Mouse (Mus musculus): ENCODE data around the gene Igfbp4. TPM values are rescaled to one million over a fixed set of nuclear protein-coding genes. Genes with fewer than 3 reads are reported as not detected.

Igfbp4 gene
- total RNA-seq (2015; ENCODE audit: low replicate concordance) (12.2 and 25.2 TPM in 2 replicates), total RNA-seq (2017; ENCODE audit: low replicate concordance) (5.8 and 8.1 TPM in 2 replicates)

DNA sequence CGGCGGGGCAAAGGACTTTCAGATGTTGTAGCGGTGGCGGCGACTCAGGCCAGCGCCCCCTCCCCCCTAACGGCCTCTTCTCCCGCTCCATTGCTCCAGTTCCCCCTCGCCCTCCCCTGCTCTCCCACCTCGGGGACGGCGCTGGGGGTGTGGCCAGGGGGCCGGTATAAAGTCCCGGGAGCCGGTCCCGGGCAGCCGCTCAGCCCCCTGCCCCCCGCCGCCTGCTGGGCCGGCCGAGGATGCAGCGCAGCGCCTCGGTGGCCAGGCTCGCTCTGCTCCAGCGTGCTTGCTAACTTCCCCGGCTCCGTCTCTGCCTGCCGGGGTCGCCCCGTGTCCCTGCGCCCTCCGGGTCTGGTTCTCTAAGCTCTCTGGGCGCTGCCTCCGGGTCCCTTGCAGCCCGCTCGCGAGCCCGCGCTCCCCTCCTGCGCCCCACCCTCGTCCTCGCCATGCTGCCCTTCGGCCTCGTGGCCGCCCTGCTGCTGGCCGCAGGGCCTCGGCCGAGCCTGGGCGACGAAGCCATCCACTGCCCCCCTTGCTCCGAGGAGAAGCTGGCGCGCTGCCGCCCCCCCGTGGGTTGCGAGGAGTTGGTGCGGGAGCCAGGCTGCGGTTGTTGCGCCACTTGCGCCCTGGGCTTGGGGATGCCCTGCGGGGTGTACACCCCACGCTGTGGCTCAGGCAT lies at the start of gene Igfbp4:
TSS of gene Igfbp4 (plus strand) at position 194 of the 679 bp plus-strand sequence.
- no peak for ATAC-seq (replicated peaks; ENCODE audit: low FRiP score, poor library complexity, severe bottlenecking)

DNA sequence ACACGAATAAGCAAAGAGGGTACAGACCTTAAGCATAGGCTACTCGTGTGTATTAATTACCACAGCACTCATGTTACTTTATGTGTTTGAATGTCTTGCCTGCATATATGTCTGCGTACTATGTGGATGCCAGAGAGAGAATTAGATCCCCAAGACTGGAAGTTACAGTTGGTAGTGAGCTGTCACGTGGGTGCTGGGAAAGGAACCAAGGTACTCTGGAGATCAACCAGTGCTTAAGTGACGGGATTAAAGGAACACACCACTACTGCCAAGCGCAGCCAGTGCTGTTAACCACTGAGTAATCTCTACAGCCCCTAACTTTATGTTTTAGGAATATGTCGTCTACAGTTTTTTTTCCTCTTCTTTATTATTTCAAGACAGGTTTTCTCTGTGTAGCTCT lies 45.1 kb upstream of the Igfbp4 start:
- ATAC-seq (replicated peaks; ENCODE audit: low FRiP score, poor library complexity, severe bottlenecking), result 0 out of 2 replicates have a peak, but pooled peaks have one; percentile 18

DNA sequence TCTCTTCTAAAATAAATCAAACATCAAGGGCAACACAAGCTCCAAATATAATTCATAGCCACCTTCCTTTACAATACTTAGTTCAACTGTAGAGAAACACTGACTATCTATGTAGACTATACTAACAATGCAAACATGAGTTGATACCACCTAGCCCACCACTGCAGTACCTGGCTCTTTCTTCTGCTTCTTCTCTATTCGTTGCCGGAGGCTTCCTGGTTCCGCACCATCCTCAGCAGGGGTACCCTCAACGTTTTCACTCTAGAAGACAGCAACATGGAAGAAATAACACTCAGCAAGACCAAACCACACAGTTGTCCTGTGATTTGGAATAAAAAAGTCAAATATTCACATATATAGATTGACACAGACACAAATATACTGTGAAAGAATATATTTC lies 43.4 kb upstream of the Igfbp4 start:
- ATAC-seq (replicated peaks; ENCODE audit: low FRiP score, poor library complexity, severe bottlenecking), result no peak

DNA sequence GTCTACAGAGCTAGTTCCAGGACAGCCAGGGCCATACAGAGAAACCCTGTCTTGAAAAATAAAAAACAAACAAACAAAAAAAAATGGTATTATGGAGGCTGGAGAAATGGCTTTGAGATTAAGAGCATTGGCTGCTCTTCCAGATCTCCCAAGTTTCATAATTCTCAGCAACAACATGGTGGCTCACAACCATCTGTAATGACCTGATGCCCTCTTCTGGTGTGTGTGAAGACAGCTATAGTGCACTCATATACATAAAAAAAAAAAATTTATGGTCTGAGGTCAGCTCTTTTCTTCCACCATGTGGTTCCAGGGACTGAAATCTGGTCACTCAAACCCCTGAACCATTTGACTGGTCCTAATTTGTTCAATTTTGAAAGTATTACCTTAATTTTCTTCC lies 42.3 kb upstream of the Igfbp4 start:
- ATAC-seq (replicated peaks; ENCODE audit: low FRiP score, poor library complexity, severe bottlenecking), result no peak

DNA sequence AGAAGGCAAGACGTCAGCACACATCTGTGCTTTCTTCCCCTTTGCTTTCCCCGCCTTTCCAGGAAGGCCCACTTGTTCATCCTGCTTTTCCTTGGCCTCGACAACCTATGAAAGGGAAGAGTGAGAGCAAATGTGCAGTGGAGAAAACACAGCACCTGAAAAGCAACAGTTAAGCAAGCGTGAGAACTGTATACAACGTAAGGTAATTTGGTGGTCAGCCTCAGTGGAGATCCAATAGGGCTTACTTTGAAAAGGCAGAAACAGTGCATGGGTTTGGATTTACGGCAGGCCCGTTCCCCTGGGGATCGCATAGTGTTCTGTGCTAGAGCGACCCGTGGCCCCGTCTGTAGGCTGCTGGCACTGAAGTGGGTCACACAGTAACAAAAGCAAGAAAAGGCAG lies 41.8 kb upstream of the Igfbp4 start:
- ATAC-seq (replicated peaks; ENCODE audit: low FRiP score, poor library complexity, severe bottlenecking), result no peak

DNA sequence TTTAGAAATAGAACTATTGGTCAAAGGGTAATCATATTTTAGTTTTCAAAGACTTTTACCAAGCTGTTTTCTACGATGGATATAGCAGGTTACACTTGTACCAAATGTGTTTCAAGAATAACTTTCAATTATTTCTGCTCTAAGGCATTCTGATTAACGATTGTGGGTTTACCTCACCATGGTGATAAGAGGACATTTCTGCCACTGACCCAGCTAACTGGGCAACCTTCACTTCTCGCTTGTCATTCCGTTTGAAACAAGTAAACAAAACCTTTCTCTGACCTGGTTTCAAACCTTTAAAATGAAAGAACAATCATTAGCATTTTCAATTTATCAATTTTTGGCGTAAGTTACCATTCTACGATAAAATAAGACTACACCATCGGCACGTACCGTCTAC lies 34.3 kb upstream of the Igfbp4 start:
- no peak for ATAC-seq (replicated peaks; ENCODE audit: low FRiP score, poor library complexity, severe bottlenecking)

DNA sequence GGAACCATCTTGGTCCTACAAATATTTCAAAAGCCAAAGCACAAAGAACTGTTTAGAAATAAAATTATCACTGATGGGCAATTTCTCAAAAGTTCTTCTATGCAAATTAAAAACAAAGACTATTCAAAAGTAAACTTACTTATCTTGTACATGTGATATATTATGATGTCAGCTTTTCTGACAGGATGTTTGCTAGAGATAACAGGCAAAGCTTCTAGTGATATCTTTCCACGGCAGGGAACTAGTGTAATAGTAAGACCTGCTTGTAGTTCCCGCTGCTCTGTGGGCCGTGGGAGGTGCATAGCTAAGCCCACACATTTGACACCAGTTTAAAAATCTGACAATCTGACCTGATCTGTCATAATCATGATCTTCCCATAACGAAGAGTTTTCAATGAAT lies 30.9 kb upstream of the Igfbp4 start:
- ATAC-seq (replicated peaks; ENCODE audit: low FRiP score, poor library complexity, severe bottlenecking), result no peak

DNA sequence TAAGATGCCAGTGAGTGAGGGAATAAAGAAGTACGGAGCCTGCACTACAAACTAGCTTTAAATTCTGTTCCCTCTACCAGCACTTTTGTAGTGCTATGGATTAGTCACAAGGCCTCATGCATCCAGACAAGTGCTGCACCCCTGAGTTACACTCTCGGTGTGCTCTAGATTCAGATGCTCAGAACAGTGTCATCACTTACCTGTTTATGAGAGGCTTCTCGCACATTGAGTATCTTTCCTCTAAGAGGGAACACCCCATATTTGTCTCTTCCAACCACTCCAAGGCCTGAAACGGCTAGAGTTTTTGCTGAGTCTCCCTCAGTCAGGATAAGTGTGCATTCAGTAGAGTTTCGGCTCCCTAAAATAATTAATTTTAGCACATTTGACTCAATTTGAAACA lies 30.3 kb upstream of the Igfbp4 start:
- no peak for ATAC-seq (replicated peaks; ENCODE audit: low FRiP score, poor library complexity, severe bottlenecking)

DNA sequence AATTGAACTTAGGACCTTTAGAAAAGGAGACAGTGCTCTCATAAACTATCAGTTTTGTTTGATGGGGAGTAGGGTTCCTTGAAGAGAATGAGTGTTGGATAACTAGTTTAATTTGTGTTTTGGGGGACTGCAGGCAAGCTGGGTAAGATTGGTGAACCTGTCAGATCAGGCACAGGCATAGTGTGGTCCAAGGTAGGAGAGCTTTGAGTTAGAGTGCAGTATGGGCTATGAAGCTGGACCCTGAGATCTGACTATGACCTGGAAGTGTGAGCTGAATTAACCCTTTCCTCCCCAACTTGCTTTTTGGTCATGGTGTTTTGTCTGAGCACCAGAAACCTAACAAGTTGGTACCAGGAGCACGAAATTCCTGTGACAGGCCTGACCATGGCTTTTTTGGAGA lies 27.2 kb upstream of the Igfbp4 start:
- ATAC-seq (replicated peaks; ENCODE audit: low FRiP score, poor library complexity, severe bottlenecking), result no peak

DNA sequence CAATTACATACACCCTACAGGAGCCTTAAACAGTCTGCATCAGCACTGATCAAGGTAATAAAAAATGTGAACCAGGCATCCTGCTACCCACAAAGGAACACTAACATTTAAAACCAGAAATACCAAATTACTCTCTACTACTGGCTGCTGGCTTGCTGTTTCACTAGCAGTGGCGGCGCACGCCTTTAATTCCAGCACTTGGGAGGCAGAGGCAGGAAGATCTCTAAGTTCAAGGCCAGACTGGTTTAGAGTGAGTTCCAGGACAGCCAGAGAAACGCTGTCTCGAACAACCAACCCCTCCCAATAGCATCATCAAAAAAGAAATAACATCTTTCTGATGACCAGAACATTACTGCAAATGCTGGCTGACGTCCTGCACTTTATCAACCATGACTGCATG lies 21.2 kb upstream of the Igfbp4 start:
- ATAC-seq (replicated peaks; ENCODE audit: low FRiP score, poor library complexity, severe bottlenecking), result no peak

DNA sequence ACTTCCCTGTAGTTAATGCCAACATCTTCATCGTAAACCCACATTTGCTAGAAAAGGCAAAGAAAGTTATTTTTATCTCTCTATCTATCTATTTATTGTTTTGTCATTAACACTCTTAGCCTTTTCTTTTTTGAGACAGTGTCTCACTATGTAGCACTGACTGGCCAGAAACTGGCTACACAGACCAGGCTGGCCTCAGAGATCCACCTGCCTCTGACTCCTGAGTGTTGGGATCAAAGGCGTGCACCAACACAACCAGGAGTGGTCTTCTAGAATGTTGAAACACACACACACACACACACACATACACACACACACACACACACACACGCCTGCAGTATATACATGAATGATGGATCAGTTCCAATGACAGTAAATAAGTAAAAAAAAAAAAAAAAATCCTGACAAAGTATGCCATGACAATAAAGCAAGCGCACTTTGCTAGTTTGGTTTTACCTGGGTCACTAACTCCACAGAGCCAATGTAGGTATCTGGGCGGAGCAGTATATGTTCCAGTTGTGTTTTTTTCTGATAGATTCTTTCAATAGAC lies 18.6 kb upstream of the Igfbp4 start:
- ATAC-seq (replicated peaks; ENCODE audit: low FRiP score, poor library complexity, severe bottlenecking), result no peak

DNA sequence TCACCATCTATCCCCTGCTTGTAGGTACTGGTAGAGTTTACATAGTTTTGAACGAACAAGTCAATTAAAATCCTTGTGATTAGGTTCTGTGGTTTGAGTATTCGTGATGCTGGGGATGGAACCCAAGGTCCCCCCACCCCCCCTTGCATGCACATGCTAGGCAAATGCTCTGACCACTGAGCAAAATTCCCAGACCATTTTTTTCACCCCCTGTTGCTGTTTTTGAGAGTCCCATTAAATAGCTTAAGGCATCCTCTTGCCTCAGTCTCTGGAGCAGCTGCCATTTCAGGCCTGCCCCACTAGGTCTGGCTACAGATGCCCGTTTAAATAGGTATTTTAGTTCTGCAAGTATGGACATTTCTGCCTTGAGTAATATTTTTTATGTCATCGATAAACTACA lies 17.9 kb upstream of the Igfbp4 start:
- no peak for ATAC-seq (replicated peaks; ENCODE audit: low FRiP score, poor library complexity, severe bottlenecking)

DNA sequence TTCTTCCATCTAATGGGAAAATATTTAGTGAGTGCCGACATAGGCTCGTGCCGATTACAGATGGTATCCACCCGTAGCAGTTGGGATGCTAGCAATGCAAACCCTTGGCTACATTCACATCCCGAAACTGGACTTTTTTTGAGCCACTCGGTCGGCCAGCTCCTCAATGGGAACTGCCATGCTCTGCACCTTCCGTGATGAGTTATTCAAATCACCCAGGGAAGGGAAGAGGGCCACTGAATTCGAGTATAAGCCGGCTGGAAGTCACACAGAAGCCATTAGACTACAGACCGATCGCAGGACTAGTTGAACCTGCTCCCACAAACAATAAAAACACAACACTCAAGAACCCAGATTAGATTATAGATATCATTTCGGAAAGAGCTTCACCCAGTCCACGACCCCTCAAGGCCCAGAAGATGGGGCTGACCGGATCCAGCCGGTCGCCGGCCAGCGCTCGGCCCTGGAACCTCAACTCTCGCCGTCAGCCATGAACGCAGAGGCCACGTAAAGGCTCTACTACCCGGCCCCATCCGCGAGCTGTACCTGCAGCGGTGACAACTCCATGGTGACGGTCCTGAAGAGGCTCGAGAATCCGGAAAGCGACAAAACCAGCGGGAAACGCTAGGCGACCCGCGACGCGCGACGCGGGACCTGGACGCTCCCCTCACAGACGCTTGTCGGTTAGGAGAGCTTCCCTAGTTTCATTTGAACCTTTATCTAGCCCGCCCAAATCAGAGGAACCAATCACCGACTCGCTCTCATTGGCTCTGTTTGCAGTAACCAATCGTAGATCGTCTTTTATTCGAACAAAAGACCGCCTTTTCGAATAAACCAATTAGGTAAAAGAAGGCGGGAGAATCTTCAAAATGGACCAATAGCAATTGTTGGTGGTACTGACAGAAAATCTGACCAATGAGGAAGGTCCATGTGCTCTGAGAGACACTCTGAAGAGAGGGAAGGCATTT lies 17.3 kb upstream of the Igfbp4 start, which contains the start of gene Top2a:
TSS of gene Top2a (minus strand) at position 690 of the 968 bp plus-strand sequence.
- peak; percentile 96 for ATAC-seq (replicated peaks; ENCODE audit: low FRiP score, poor library complexity, severe bottlenecking)

DNA sequence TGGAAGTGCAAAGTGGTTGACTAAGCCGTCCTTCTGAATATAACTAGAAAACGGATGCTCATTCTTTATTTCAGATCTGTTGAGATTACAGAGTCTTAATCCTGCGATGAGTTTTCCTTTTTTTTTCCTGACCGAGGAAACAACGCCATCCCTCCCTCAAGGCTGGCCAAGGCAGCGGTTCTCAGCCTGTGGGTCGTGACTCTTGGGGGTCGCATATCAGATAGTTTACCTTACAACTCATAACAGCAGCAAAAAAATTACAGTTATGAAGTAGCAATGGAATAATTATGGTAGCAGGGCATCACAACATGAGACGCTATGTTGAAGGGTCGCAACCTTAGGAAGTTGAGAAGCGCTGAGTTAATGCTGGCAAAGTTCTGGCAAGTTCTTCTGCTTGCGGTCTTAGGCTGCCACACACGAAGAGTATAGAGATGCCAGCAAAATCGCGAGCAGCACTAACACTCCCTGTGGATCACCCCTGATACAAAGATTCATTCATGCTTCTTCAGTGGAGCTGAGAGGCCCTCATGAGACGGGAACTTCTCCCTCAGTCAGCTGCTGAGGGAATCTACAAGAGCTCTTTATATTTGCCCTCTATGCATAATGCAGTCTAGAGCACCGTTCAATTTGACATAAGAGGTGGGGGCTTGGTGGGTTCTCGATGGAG lies 16.4 kb upstream of the Igfbp4 start:
- ATAC-seq (replicated peaks; ENCODE audit: low FRiP score, poor library complexity, severe bottlenecking), result 0 out of 2 replicates have a peak, but pooled peaks have one; percentile 7

DNA sequence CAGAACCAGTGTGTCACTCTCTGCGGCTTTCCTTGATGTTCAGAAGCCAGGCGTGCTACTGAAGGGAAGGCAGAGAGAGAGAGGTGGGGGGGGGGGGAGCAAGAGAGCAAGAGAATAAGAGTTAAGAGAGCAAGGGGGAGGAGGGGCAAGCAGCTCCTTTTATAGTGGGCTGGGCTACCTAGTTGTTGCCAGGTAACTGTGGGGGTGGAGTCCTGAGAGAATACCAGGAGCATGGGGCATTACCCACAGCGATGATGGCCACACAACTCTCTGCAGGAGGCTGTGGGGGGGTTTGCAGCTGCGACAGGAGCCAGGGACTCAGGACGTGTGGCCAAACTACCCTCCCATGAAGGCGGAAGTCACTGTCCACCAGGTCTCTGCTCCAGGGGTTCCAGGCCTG lies 15.2 kb upstream of the Igfbp4 start:
- no peak for ATAC-seq (replicated peaks; ENCODE audit: low FRiP score, poor library complexity, severe bottlenecking)

DNA sequence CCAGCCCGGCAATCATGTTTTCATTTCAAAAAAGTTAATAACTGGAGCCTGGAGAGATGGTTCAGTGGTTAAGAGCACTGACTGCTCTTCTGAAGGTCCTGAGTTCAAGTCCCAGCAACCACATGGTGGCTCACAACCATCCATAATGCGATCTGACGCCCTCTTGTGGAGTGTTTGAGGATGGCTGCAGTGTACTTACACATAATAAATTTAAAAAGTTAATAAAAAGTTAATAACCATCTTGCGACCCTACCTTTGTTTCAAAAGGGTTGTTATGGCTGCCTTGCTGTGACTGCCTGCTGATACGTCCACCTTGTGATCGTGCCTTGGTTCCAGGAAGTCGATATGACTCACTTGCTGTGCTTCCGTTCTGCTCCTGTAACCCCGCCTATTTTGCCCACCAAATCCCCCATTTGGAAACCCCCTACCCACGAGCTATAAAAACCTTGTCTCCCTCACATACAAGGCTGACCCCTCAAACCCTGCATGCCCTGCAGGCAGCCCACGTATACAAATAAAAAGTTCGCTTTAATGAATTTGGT lies 14.1 kb upstream of the Igfbp4 start:
- no peak for ATAC-seq (replicated peaks; ENCODE audit: low FRiP score, poor library complexity, severe bottlenecking)

DNA sequence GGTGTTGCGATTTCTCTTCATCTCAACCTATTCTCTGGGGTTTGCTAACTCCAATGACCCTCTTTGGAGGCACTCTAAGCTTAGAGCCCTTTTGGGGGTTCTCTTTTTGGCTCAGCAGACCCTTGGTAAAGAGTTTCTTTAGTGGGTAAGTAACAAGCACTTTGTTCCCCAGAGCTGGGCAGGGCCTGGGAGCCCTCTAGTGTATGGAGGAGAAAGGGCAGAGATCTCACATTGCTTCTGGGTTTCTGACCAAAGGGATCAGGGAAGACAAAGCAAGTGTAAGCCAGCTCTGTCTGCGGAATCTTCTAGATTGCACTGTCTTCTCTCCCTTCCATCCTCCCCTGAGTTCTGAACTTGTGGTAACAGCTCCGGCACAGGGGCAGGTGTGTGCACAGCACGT lies 5.7 kb upstream of the Igfbp4 start:
- no peak for ATAC-seq (replicated peaks; ENCODE audit: low FRiP score, poor library complexity, severe bottlenecking)

DNA sequence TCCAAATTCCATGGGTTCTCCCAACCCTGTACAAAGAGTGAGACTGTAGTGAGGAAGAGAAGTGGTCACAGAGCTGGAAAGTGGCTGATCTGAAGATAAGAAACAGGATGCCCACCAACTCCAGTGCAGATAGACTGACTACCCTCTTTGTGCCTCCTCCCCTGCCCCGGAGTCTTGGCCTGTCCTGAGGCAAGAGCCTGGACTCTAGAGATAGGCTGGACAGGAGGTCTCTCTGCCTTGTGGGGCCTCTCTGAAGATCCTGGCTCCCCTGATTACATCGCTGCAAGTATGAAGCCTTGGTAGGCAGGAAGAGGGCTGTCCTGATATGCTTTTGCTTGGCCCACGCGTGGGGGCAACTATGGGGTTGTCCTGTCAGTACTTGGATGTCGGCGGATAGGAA lies 4.8 kb upstream of the Igfbp4 start:
- ATAC-seq (replicated peaks; ENCODE audit: low FRiP score, poor library complexity, severe bottlenecking), result no peak

DNA sequence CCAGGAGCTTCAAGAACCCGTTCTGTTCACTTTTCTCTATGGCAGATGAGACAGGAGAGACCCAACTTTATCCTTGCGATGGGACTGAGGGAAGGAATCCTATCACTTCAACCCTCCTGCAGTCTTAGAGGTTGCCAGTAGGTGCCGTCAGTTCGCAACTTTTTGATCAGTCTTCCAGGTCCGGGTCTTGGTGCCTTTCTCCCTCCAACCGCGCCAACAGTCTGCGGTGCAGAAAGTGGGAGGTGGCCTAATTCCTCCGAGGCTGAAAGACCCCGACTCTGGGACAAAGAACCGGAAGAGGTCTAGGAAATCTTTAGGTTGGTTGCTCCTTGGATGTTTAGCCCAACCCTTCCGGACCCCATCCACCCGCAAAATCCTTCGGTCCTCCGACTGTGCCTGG lies 1.3 kb upstream of the Igfbp4 start:
- ATAC-seq (replicated peaks; ENCODE audit: low FRiP score, poor library complexity, severe bottlenecking), result peak; percentile 59
